Mouse (Mus musculus) limb, embryonic 10.5 days (tissue): Measurements from ENCODE around the gene Clca3a2. TPM values are rescaled to one million over a fixed set of nuclear protein-coding genes. Genes with fewer than 3 reads are reported as not detected.
"Not testable (repeated sequence)": the region's sequence is repeated elsewhere in the genome, so short reads cannot be mapped to it uniquely, and the experiment has no call there.

Experiments used
- DNase-seq: peaks from one replicate; pipeline ENCODE4 v3.0.0-alpha.2; 2017; ENCODE audit warnings: low spot score
- H3K27ac ChIP-seq: fragments of 300-500 bp; sonication (generic); 2 replicates; pipeline ENCODE4 v1.5.1; 2016; ENCODE audit warnings: mild to moderate bottlenecking
- H3K27me3 ChIP-seq: fragments of 300-500 bp; sonication (generic); 2 replicates; pipeline ENCODE4 v1.6.1; 2016; ENCODE audit warnings: low read depth, mild to moderate bottlenecking; ENCODE audit not compliant: poor library complexity, severe bottlenecking
- H3K36me3 ChIP-seq: fragments of 300-500 bp; sonication (generic); 2 replicates; pipeline ENCODE4 v1.6.1; 2016; ENCODE audit warnings: mild to moderate bottlenecking, moderate library complexity
- H3K4me1 ChIP-seq: fragments of 300-500 bp; sonication (generic); 2 replicates; pipeline ENCODE4 v1.6.1; 2016
- H3K4me3 ChIP-seq: fragments of 300-500 bp; sonication (generic); 2 replicates; pipeline ENCODE4 v1.5.1; 2016; ENCODE audit warnings: mild to moderate bottlenecking, moderate library complexity
- H3K9me3 ChIP-seq: fragments of 300-500 bp; sonication (generic); replicated peaks from 2 replicates; pipeline ENCODE4 v1.6.1; 2016; ENCODE audit warnings: mild to moderate bottlenecking
- WGBS: fragments of 180-500 bp; shearing (Covaris S2); methylation state at CpG from one replicate; pipeline ENCODE4 v1.1.7; 2016; 5-methylcytosine and 5-hydroxymethylcytosine counted together
- polyA plus RNA-seq: library from polyadenylated mRNA; unstranded; fragments of >200 nt; fragmentation: Nextera tagmentation; extraction: Ambion mirVana; gene quantifications from 2 replicates; pipeline ENCODE4 v1.2.1, GENCODE M21; 2016

Clca3a2 gene
- not detected in 2 replicates for polyA plus RNA-seq

DNA sequence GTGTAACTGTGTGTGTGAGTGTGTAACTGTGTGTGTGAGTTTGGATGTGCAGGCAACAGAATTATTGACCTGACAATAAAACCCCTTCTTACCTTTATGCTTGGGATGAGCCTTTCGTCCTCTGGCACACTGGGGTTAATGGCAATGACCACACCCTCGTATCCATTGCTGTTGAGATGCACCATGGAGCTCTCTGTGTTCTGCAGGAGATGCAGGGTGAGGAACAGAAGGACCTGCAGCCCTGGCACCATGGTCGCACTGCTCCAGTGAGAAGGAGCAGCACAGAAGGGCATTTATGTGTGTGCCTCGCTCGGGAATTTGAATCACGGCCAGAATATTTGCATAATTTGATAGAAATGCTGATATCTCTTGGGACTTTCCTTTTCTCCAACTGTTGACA is at the start of gene Clca3a2:
Clca3a2 (minus strand) TSS at position 276 of the 400 bp plus-strand sequence.
- not testable (repeated sequence) for H3K4me1 ChIP-seq
- WGBS: 93% methylated on average over 6 of the region's 6 CpGs

DNA sequence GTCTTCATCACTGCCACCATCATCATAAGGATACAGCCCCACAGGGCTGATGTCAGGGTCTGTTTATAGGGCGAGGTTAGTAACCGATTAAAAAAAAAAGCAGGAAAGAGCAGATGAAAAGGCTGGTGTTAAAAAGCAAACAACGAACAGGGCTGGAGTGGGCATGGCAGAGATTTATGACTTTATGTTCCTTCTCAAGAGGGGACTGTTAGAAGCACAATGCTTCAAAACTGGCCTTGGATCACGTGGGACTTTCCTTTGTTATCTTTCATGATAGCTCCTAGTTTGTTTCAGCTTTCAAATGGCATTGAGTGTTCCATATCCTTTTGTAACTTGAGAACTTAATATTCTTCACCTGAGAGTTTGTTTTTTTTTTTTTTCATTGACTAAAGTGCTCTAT is 30.3 kb upstream of the Clca3a2 start:
- Histone ChIP-seq H3K4me1 (no peaks in the 10 kb centered on the region), H3K4me3 (no peak overlapping the region), H3K27ac (no peak overlapping the region), H3K27me3 (no peaks in the 10 kb centered on the region), H3K36me3 (no peaks in the 10 kb centered on the region), H3K9me3 (no peaks in the 10 kb centered on the region)
- no peak for DNase-seq
- WGBS: 42% methylated on average over 4 of the region's 4 CpGs

More for the DNA sequence above, at the start of gene Clca3a2:
- not testable (repeated sequence) for H3K4me3 ChIP-seq, H3K27ac ChIP-seq, H3K27me3 ChIP-seq, H3K9me3 ChIP-seq, DNase-seq, H3K36me3 ChIP-seq

DNA sequence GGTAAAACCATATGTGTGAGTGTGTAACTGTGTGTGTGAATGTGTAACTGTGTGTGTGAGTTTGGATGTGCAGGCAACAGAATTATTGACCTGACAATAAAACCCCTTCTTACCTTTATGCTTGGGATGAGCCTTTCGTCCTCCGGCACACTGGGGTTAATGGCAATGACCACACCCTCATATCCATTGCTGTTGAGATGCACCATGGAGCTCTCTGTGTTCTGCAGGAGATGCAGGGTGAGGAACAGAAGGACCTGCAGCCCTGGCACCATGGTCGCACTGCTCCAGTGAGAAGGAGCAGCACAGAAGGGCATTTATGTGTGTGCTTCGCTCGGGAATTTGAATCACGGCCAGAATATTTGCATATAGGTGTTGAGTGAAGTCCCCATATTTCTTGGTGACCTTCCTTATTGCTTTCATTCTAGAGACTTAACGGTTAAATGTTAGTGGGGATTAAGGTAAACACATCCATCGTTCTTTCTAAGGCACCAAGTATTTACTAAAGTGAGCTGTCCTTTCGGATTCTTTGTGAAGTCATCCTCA is 29.8 kb upstream of the Clca3a2 start, which contains the start of gene Clca3b:
Clca3b (minus strand) TSS at position 344 of the 543 bp plus-strand sequence.
- not testable (repeated sequence) for H3K27me3 ChIP-seq, DNase-seq, H3K4me1 ChIP-seq, H3K27ac ChIP-seq, H3K36me3 ChIP-seq, H3K4me3 ChIP-seq, H3K9me3 ChIP-seq
- WGBS: 87% methylated on average over 9 of the region's 9 CpGs

DNA sequence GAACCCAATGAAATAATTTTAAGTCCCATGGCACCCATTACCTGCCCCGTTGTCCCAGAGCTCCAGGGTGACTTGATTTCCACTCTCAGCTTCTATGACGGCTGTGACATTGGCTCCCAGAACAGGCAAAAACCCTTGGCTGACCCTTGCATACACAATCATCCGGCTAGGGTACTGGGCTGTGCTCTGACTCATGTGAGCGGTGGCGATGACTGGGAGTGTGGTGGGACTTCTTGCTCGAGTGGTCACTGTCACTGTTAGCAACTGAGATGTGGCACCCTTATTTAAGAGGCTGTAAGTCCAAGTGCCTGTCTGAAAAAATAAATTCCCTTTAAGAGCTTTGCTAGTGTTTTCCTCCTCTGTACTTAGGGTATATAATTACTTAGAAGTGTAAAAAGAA is 8.0 kb upstream of the Clca3a2 start:
- no peaks in the 10 kb centered on the region for H3K36me3 ChIP-seq
- no peak overlapping the region for H3K27ac ChIP-seq
- no peaks in the 10 kb centered on the region for H3K4me1 ChIP-seq
- no peak for DNase-seq
- H3K4me3 ChIP-seq: no peak overlapping the region
- no peaks in the 10 kb centered on the region for H3K9me3 ChIP-seq
- WGBS: 93% methylated on average over 6 of the region's 6 CpGs
- no peaks in the 10 kb centered on the region for H3K27me3 ChIP-seq

DNA sequence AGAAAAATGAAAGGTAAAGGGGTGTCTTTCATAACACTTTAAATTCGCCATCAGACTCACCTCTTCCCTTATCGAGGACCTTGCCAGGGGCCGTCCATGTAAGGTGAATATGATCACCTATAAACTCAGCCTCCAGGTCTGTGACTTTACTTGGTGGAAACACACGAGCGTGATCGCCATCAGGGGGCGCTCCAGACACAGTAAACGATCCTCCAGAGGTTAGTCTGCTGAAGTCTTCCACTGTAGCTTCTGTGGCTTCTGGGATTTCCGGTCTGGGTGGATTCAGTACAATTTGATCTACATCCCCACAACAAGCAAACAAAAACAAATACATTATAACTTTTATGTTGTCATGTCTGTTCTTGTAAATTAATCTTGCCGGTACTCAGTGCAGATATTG is 5.9 kb upstream of the Clca3a2 start:
- WGBS: 24% methylated on average over 10 of the region's 10 CpGs
- Histone ChIP-seq H3K9me3 (no peaks in the 10 kb centered on the region), H3K4me3 (no peak overlapping the region), H3K36me3 (no peaks in the 10 kb centered on the region), H3K4me1 (no peaks in the 10 kb centered on the region), H3K27ac (no peak overlapping the region), H3K27me3 (no peaks in the 10 kb centered on the region)
- DNase-seq: peak; percentile 84

DNA sequence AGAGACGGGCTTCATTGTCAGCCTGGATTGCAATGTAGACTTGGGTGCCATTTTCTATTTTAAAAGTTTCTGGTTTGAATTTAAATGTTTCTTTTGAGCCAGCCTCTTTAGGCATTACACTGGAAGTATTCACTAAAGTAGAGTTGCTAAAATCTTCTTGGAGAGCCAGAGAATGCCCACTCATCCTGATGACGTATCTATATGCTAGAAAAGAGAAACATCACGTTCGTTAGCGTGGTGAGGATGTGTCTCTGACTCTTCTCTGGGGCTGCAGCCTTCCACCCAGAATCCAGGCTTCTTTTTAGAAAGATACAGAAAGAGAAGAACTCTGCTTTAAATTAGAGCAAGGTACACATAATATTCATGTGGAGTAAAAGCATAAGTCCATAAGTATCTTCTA is 4.0 kb upstream of the Clca3a2 start:
- 86% methylated on average over 5 of the region's 5 CpGs for WGBS
- no peak for DNase-seq

DNA sequence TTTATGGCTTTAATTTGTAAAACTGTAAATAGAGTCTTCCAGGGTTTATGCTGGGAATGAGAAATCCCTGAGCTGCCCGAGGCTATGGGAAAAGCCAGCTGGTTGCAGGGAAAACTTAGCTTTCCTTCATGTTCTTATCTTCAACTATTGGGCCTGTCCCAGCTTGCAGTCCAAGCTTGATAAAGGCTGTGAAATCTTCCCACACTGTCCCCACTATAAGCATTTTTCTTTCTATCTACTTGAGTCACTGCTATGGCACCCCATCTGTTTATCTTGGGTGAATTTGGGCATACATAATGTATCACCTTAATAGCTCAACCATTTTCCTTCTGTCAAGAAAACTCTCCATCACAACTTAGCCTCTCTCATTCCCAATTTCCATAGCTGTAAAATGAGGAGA is 1.3 kb upstream of the Clca3a2 start:
- H3K9me3 ChIP-seq: no peaks in the 10 kb centered on the region
- no peak overlapping the region for H3K27ac ChIP-seq
- no peaks in the 10 kb centered on the region for H3K4me1 ChIP-seq
- no peak for DNase-seq
- no peak overlapping the region for H3K4me3 ChIP-seq
- WGBS: 68% methylated on average over 1 of the region's 1 CpGs
- H3K36me3 ChIP-seq: no peaks in the 10 kb centered on the region
- no peaks in the 10 kb centered on the region for H3K27me3 ChIP-seq

More for the DNA sequence above, 4.0 kb upstream of the Clca3a2 start:
- Histone ChIP-seq H3K4me1 (no peaks in the 10 kb centered on the region), H3K36me3 (no peaks in the 10 kb centered on the region), H3K4me3 (no peak overlapping the region), H3K9me3 (no peaks in the 10 kb centered on the region), H3K27ac (no peak overlapping the region), H3K27me3 (no peaks in the 10 kb centered on the region)

DNA sequence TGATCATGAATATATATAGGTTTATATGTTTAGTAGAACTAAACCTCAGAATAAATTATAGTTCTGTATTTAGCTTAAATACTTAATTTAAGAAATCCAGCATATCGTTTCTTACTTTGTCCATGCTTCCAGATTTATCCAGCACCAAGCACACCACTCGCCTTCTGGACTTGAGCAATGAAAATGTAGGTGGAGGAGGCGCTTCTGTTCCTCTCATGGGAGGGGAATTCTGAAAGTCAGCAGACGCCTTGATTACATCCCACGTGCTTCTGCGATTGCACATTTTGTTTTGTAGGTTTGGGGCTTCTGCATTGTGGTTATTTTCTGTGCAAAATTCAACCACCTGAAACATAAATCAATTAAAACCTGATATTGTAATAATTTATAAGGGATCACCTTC is 6.0 kb downstream of the Clca3a2 start:
- H3K27ac ChIP-seq, H3K27me3 ChIP-seq, DNase-seq, H3K4me1 ChIP-seq, H3K36me3 ChIP-seq, H3K4me3 ChIP-seq, H3K9me3 ChIP-seq: not testable (repeated sequence)
- WGBS: 92% methylated on average over 6 of the region's 6 CpGs

DNA sequence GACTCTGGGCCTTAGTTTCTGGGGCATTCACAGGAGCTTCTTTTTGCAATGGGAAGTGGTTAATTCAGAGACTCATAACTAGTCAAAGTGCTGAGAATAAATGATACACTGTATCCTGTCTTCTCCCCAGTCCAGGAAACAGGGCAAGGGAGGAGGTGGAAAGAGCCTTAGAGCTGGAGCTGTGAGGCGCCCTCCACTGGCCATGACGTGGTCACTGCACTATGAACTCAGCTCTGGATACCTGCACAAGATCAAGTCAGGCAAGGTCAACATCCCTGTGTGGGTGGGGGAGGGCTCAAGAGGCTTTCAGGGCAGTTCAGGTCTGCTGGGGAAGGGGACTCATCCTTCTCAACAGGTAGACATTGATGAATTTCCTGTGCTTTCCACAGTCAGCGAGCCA is 7.5 kb downstream of the Clca3a2 start:
- H3K27ac ChIP-seq: no peak overlapping the region
- 36% methylated on average over 3 of the region's 3 CpGs for WGBS

DNA sequence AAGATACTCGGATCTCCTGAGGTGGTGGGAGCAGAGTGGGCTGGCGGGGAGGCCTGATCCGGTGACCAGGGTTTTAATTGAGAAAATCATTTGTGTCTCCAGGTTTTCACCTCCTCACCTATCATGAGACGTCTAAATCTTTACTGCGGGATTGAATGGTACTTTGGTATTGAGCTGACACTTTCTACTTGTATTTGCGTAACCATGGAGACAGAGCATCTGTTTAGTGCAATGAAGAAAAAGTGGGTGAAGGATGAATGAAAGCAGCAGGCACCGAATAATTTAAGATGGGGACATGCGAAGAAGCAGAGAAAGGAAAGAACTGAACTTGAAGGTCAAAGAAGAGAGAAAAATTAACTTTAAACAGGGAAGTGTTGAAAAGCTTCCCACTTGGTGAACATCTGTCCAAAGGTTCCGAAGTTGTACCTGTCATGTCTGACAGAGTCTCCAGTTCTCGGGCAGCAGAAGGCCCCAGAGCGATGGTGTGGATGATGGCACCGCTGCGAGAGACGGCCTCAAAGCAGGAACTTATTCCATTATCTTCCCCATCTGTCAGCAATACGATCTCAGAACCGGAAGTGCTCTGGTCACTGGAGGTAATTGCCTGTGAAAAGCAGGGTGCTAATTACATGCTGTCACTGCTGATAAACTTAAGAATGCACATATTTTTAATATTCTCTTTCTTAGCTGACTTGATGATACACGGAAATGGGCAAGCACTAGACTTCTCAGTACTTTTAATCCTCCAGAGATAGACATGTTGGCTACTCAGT is 11.0 kb downstream of the Clca3a2 start:
- not testable (repeated sequence) for H3K4me3 ChIP-seq, H3K27me3 ChIP-seq, H3K4me1 ChIP-seq, DNase-seq, H3K27ac ChIP-seq, H3K36me3 ChIP-seq, H3K9me3 ChIP-seq
- WGBS: 65% methylated on average over 16 of the region's 17 CpGs

More for the DNA sequence above, 7.5 kb downstream of the Clca3a2 start:
- Histone ChIP-seq H3K4me3 (no peak overlapping the region), H3K27me3 (no peaks in the 10 kb centered on the region), H3K36me3 (no peaks in the 10 kb centered on the region), H3K9me3 (no peaks in the 10 kb centered on the region), H3K4me1 (no peaks in the 10 kb centered on the region)
- DNase-seq: no peak

DNA sequence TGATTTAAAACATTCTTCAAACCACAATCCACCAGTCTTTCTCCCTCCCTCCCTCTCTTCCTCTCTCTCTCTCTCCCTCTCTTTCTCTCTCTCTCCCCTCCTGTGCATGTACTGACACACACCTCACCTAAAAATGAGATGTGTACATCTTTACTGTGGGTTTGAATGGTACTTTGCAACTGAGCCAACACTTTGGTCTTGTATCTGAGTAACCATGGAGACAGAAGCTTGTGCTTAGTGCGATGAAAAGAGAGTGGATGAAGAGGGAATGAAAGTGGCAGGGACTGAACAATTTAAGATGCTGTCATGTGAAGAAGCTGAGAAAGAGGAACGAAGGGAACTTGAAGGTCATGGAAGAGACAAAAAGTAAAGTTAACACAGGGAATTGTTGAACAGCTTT is 12.7 kb downstream of the Clca3a2 start:
- WGBS: 72% methylated on average over 2 of the region's 2 CpGs
- not testable (repeated sequence) for H3K4me1 ChIP-seq, H3K36me3 ChIP-seq, DNase-seq, H3K9me3 ChIP-seq, H3K27ac ChIP-seq, H3K27me3 ChIP-seq, H3K4me3 ChIP-seq

DNA sequence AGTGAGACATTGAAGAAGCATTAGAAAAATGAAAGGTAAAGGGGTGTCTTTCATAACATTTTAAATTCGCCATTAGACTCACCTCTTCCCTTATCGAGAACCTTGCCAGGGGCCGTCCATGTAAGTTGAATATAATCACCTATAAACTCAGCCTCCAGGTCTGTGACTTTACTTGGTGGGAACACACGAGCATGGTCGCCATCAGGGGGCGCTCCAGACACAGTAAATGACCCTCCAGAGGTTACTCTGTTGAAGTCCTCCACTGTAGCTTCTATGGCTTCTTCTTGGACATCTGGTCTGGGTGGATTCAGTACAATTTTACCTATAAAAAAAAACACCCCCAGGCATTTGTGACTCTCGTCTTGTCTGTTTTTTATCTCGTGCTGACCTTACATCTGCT is 17.4 kb downstream of the Clca3a2 start:
- H3K27me3 ChIP-seq: no peaks in the 10 kb centered on the region
- no peaks in the 10 kb centered on the region for H3K36me3 ChIP-seq
- peak; percentile 62 for DNase-seq
- 35% methylated on average over 8 of the region's 8 CpGs for WGBS
- no peak overlapping the region for H3K4me3 ChIP-seq
- H3K4me1 ChIP-seq: no peaks in the 10 kb centered on the region
- no peaks in the 10 kb centered on the region for H3K9me3 ChIP-seq
- no peak overlapping the region for H3K27ac ChIP-seq

DNA sequence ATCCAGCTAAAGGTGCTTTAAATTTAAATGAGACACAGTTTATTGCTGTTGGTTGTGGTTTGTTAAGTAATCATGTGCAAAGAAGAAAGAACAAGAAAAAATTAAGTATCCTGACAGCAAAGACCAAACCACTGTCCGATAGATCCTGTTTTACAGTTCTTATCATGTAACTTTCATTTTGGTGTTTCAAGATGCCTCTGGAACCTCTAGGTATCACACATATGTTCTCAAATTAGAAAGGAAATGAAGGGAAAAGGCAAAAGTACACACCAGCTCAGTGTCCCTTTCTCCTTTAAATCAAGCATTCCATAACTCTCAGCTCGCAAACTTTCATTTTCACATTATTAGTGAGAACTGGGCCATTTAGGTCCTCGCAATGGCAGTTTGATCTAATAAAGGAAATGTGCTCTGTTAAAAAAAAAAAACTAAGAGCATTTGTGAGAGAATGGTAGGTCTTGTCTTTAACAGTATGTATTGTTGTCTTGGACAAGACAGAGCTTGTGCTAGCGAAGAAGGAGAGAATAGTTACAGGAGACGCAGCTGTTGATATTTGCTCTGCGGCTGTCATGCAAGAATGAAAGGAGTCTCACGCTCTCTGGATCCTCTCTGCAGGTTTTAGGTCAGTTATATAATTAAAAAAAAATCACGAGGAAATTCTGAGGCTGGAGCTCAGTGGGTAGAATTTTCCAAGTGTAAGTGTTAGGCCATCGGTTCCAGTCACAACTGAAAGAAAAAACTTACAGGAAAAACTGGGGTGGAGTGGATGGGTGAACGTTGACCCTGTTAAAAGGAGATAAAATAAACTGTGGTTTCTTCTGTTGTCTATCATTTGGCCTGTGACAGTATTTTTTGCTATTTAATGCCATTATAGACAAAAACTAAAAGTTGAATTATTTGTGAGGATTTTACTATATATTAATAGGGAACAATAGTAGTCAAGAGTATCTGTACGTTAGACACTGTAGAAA is 33.8 kb downstream of the Clca3a2 start:
- DNase-seq: no peak
- no peaks in the 10 kb centered on the region for H3K27me3 ChIP-seq
- H3K4me1 ChIP-seq: no peaks in the 10 kb centered on the region
- H3K36me3 ChIP-seq: no peaks in the 10 kb centered on the region
- no peaks in the 10 kb centered on the region for H3K9me3 ChIP-seq
- WGBS: 92% methylated on average over 11 of the region's 11 CpGs
- H3K4me3 ChIP-seq: no peak overlapping the region
- no peak overlapping the region for H3K27ac ChIP-seq
